Mouse (Mus musculus) stomach, postnatal 0 days (tissue): ENCODE measurements at regions not wholly inside any gene's neighbourhood (a gene's known extent, or its start where the extent isn't known, plus 50 kb on each side); places are given as distances from the start of the nearest gene placed in this dataset.

Experiments
- CTCF ChIP-seq: IDR thresholded peaks from 2 replicates; pipeline ENCODE4 v1.5.1; 2016; ENCODE audit warnings: antibody characterized with exemption, low read depth, mild to moderate bottlenecking, moderate library complexity
- EP300 ChIP-seq: optimal IDR thresholded peaks from 2 replicates; pipeline ENCODE3; 2016; ENCODE audit warnings: antibody characterized with exemption

DNA sequence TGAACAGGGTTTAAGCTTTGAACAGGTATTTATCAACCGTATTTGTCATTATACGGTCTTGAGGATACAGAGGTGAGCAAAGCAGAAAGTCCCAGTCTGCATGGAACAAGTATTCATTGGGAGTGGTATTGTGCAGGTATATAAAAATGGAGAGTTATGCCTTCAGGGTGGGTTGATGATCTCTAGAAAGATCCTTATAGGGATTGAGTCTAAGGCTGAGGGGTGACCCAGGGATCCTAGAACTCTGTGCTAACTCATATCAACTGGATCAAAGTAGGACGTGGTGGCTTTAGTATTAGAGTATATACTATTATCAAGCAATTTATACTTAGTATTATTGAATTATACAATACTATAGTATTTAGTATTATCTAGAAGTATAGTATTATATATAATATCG, 82.9 kb upstream of the Xcl1 start:
- TF ChIP-seq CTCF (no peak), EP300 (no peak)
